Mouse (Mus musculus): ENCODE results near the gene B4galt1. TPM values are rescaled to one million over a fixed set of nuclear protein-coding genes. Genes with fewer than 3 reads are reported as not detected.

B4galt1 gene
- polyA plus RNA-seq, 1 experiment from 2014 or later, result 20.3 TPM

- Histone ChIP-seq H3K4me3 (no peak overlapping the region), H3K9ac (no peak overlapping the region), H3K27me3 (no peaks in the 10 kb centered on the region), H3K36me3 (no peaks in the 10 kb centered on the region), H3K27ac (no peak overlapping the region), H3K4me2 (replicated peaks) (no peak overlapping the region), H3K4me1 (peaks cover 7% of the 10 kb centered on the region; the same call in 1 of the 2 replicates), H3K9me3 (replicated peaks) (no peaks in the 10 kb centered on the region)
- WGBS, result 95% methylated on average over 9 of the region's 9 CpGs
- no peak for ATAC-seq (ENCODE audit: low FRiP score)
Observed at GRCm38 (mm10) chr4:40833381-40834231, 20.2 kb downstream of the B4galt1 start.

- H3K27ac ChIP-seq, result no peak overlapping the region
- H3K36me3 ChIP-seq, result no peaks in the 10 kb centered on the region
- no peak overlapping the region for H3K9ac ChIP-seq
- H3K9me3 ChIP-seq (replicated peaks), result no peaks in the 10 kb centered on the region
- no peak overlapping the region for H3K4me3 ChIP-seq
- H3K4me1 ChIP-seq, result no peaks in the 10 kb centered on the region
- WGBS, result 88% methylated on average over 5 of the region's 5 CpGs
- no peaks in the 10 kb centered on the region for H3K27me3 ChIP-seq
- no peak for ATAC-seq (ENCODE audit: low FRiP score)
- no peak overlapping the region for H3K4me2 ChIP-seq (replicated peaks)
Observed at GRCm38 (mm10) chr4:40830530-40830929, 23.3 kb downstream of the B4galt1 start.

- H3K4me3 ChIP-seq, result no peak overlapping the region
Observed at GRCm38 (mm10) chr4:40829654-40830400, 24.0 kb downstream of the B4galt1 start.

GRCm38 (mm10) chr4:40828910-40829309 lies 24.9 kb downstream of the B4galt1 start:
- H3K27ac ChIP-seq, result no peak overlapping the region
- no peak for ATAC-seq (ENCODE audit: low FRiP score)
- no peaks in the 10 kb centered on the region for H3K36me3 ChIP-seq
- H3K27me3 ChIP-seq, result no peaks in the 10 kb centered on the region
- no peak overlapping the region for H3K4me2 ChIP-seq (replicated peaks)
- no peak overlapping the region for H3K4me3 ChIP-seq
- 70% methylated on average over 7 of the region's 7 CpGs for whole genome bisulfite sequencing
- no peaks in the 10 kb centered on the region for H3K9me3 ChIP-seq (replicated peaks)
- H3K9ac ChIP-seq, result no peak overlapping the region
- no peaks in the 10 kb centered on the region for H3K4me1 ChIP-seq

More at GRCm38 (mm10) chr4:40829654-40830400, 24.0 kb downstream of the B4galt1 start:
- Histone ChIP-seq H3K4me1 (no peaks in the 10 kb centered on the region), H3K27me3 (no peaks in the 10 kb centered on the region), H3K36me3 (no peaks in the 10 kb centered on the region), H3K27ac (no peak overlapping the region), H3K9ac (no peak overlapping the region), H3K4me2 (replicated peaks) (no peak overlapping the region), H3K9me3 (replicated peaks) (no peaks in the 10 kb centered on the region)
- ATAC-seq (ENCODE audit: low FRiP score), result no peak
- WGBS, result 81% methylated on average over 13 of the region's 13 CpGs

GRCm38 (mm10) chr4:40827926-40828325 lies 25.9 kb downstream of the B4galt1 start:
- no peaks in the 10 kb centered on the region for H3K36me3 ChIP-seq
- no peaks in the 10 kb centered on the region for H3K27me3 ChIP-seq
- no peak overlapping the region for H3K9ac ChIP-seq
- H3K9me3 ChIP-seq (replicated peaks), result no peaks in the 10 kb centered on the region
- WGBS, result 86% methylated on average over 9 of the region's 9 CpGs
- no peak for ATAC-seq (ENCODE audit: low FRiP score)
- H3K4me3 ChIP-seq, result no peak overlapping the region
- H3K4me1 ChIP-seq, result no peaks in the 10 kb centered on the region
- no peak overlapping the region for H3K4me2 ChIP-seq (replicated peaks)
- H3K27ac ChIP-seq, result no peak overlapping the region

- ATAC-seq (ENCODE audit: low FRiP score), result no peak
- WGBS, result 90% methylated on average over 2 of the region's 2 CpGs
- H3K4me1 ChIP-seq, result no peaks in the 10 kb centered on the region
Observed at GRCm38 (mm10) chr4:40826810-40827209, 27.0 kb downstream of the B4galt1 start.

GRCm38 (mm10) chr4:40825981-40826380 lies 27.8 kb downstream of the B4galt1 start:
- 96% methylated on average over 2 of the region's 2 CpGs for WGBS
- H3K27ac ChIP-seq, result no peak overlapping the region
- no peaks in the 10 kb centered on the region for H3K9me3 ChIP-seq (replicated peaks)
- no peak for ATAC-seq (ENCODE audit: low FRiP score)
- no peak overlapping the region for H3K4me2 ChIP-seq (replicated peaks)
- H3K4me3 ChIP-seq, result no peak overlapping the region
- no peak overlapping the region for H3K9ac ChIP-seq
- H3K27me3 ChIP-seq, result no peaks in the 10 kb centered on the region
- no peaks in the 10 kb centered on the region for H3K36me3 ChIP-seq
- no peaks in the 10 kb centered on the region for H3K4me1 ChIP-seq

More at GRCm38 (mm10) chr4:40826810-40827209, 27.0 kb downstream of the B4galt1 start:
- Histone ChIP-seq H3K9me3 (replicated peaks) (no peaks in the 10 kb centered on the region), H3K27ac (no peak overlapping the region), H3K36me3 (no peaks in the 10 kb centered on the region), H3K4me2 (replicated peaks) (no peak overlapping the region), H3K27me3 (no peaks in the 10 kb centered on the region), H3K4me3 (no peak overlapping the region), H3K9ac (no peak overlapping the region)

- Histone ChIP-seq H3K27ac (no peak overlapping the region), H3K9me3 (replicated peaks) (no peaks in the 10 kb centered on the region), H3K4me2 (replicated peaks) (no peak overlapping the region), H3K9ac (no peak overlapping the region), H3K27me3 (no peaks in the 10 kb centered on the region), H3K4me3 (no peak overlapping the region), H3K4me1 (no peaks in the 10 kb centered on the region), H3K36me3 (no peaks in the 10 kb centered on the region)
- WGBS, result 76% methylated on average over 5 of the region's 5 CpGs
- ATAC-seq (ENCODE audit: low FRiP score), result no peak
Observed at GRCm38 (mm10) chr4:40825146-40825545, 28.7 kb downstream of the B4galt1 start.

GRCm38 (mm10) chr4:40824505-40824904 lies 29.3 kb downstream of the B4galt1 start:
- H3K27ac ChIP-seq, result no peak overlapping the region
- H3K9me3 ChIP-seq (replicated peaks), result no peaks in the 10 kb centered on the region
- H3K9ac ChIP-seq, result no peak overlapping the region
- H3K4me1 ChIP-seq, result no peaks in the 10 kb centered on the region
- H3K4me2 ChIP-seq (replicated peaks), result no peak overlapping the region
- H3K27me3 ChIP-seq, result no peaks in the 10 kb centered on the region
- no peaks in the 10 kb centered on the region for H3K36me3 ChIP-seq
- no peak for ATAC-seq (ENCODE audit: low FRiP score)
- H3K4me3 ChIP-seq, result no peak overlapping the region
- 95% methylated on average over 7 of the region's 7 CpGs for WGBS

GRCm38 (mm10) chr4:40823664-40824063 lies 30.1 kb downstream of the B4galt1 start:
- no peaks in the 10 kb centered on the region for H3K36me3 ChIP-seq
- no peaks in the 10 kb centered on the region for H3K4me1 ChIP-seq
- H3K27me3 ChIP-seq, result no peaks in the 10 kb centered on the region
- H3K4me3 ChIP-seq, result no peak overlapping the region
- no peak overlapping the region for H3K27ac ChIP-seq
- H3K4me2 ChIP-seq (replicated peaks), result no peak overlapping the region
- H3K9me3 ChIP-seq (replicated peaks), result no peaks in the 10 kb centered on the region
- ATAC-seq (ENCODE audit: low FRiP score), result no peak
- H3K9ac ChIP-seq, result no peak overlapping the region
- WGBS, result 83% methylated on average over 8 of the region's 8 CpGs

GRCm38 (mm10) chr4:40823151-40823550 lies 30.7 kb downstream of the B4galt1 start:
- Histone ChIP-seq H3K36me3 (no peaks in the 10 kb centered on the region), H3K9ac (no peak overlapping the region), H3K27me3 (no peaks in the 10 kb centered on the region), H3K4me1 (no peaks in the 10 kb centered on the region), H3K4me2 (replicated peaks) (no peak overlapping the region), H3K27ac (no peak overlapping the region), H3K9me3 (replicated peaks) (no peaks in the 10 kb centered on the region), H3K4me3 (no peak overlapping the region)
- ATAC-seq (ENCODE audit: low FRiP score), result no peak
- 92% methylated on average over 14 of the region's 14 CpGs for WGBS

- no peak for ATAC-seq (ENCODE audit: low FRiP score)
- 91% methylated on average over 8 of the region's 8 CpGs for WGBS
- H3K27ac ChIP-seq, result no peak overlapping the region
Observed at GRCm38 (mm10) chr4:40821303-40822023, 32.3 kb downstream of the B4galt1 start.

More at GRCm38 (mm10) chr4:40821303-40822023, 32.3 kb downstream of the B4galt1 start:
- Histone ChIP-seq H3K27me3 (no peaks in the 10 kb centered on the region), H3K4me1 (no peaks in the 10 kb centered on the region), H3K4me2 (replicated peaks) (no peak overlapping the region), H3K4me3 (no peak overlapping the region), H3K9ac (no peak overlapping the region), H3K36me3 (no peaks in the 10 kb centered on the region), H3K9me3 (replicated peaks) (no peaks in the 10 kb centered on the region)

Measured in hindbrain, embryonic 12.5 days (tissue).